Mouse (Mus musculus) embryonic facial prominence, embryonic 15.5 days (tissue): Measurements from ENCODE around the gene Gab2. TPM values are rescaled to one million over a fixed set of nuclear protein-coding genes. Genes with fewer than 3 reads are reported as not detected.

Experiments
- ATAC-seq: fragments of 200-750 bp; cut with Nextera tagmentation; 2 replicates; pipeline ENCODE4 v1.8.0; 2017; ENCODE audit warnings: low read depth, moderate TSS enrichment; ENCODE audit not compliant: insufficient number of reproducible peaks, low FRiP score, low TSS enrichment
- H3K27ac ChIP-seq: fragments of 300-500 bp; sonication (generic); replicated peaks from 2 replicates; pipeline ENCODE4 v1.5.1; 2015; ENCODE audit warnings: mild to moderate bottlenecking, inconsistent platforms
- H3K27me3 ChIP-seq: fragments of 300-500 bp; sonication (generic); 2 replicates; pipeline ENCODE4 v1.6.1; 2015; ENCODE audit warnings: inconsistent platforms
- H3K36me3 ChIP-seq: fragments of 300-500 bp; sonication (generic); 2 replicates; pipeline ENCODE4 v1.6.1; 2015; ENCODE audit warnings: mild to moderate bottlenecking, inconsistent platforms
- H3K4me1 ChIP-seq: fragments of 300-500 bp; sonication (generic); 2 replicates; pipeline ENCODE4 v1.6.1; 2015; ENCODE audit warnings: inconsistent platforms
- H3K4me2 ChIP-seq: fragments of 300-500 bp; sonication (generic); replicated peaks from 2 replicates; pipeline ENCODE4 v1.6.1; 2015; ENCODE audit warnings: mild to moderate bottlenecking, inconsistent platforms
- H3K4me3 ChIP-seq: fragments of 300-500 bp; sonication (generic); replicated peaks from 2 replicates; pipeline ENCODE4 v1.5.1; 2015; ENCODE audit warnings: mild to moderate bottlenecking, inconsistent platforms
- H3K9ac ChIP-seq: fragments of 300-500 bp; sonication (generic); 2 replicates; pipeline ENCODE4 v1.6.1; 2015; ENCODE audit warnings: inconsistent platforms
- H3K9me3 ChIP-seq: fragments of 300-500 bp; sonication (generic); replicated peaks from 2 replicates; pipeline ENCODE4 v1.6.1; 2016; ENCODE audit warnings: inconsistent platforms
- WGBS: fragments of 180-500 bp; shearing (Covaris S2); methylation state at CpG from one replicate; pipeline ENCODE4 v1.1.7; 2015; 5-methylcytosine and 5-hydroxymethylcytosine counted together
- polyA plus RNA-seq: library from polyadenylated mRNA; unstranded; fragments of >200 nt; fragmentation: Nextera tagmentation; extraction: Ambion mirVana; gene quantifications from 2 replicates; pipeline ENCODE4 v1.2.1, GENCODE M21; 2015

Gene Gab2
- polyA plus RNA-seq, 1 experiment from 2014 or later, result 6.0 TPM

DNA sequence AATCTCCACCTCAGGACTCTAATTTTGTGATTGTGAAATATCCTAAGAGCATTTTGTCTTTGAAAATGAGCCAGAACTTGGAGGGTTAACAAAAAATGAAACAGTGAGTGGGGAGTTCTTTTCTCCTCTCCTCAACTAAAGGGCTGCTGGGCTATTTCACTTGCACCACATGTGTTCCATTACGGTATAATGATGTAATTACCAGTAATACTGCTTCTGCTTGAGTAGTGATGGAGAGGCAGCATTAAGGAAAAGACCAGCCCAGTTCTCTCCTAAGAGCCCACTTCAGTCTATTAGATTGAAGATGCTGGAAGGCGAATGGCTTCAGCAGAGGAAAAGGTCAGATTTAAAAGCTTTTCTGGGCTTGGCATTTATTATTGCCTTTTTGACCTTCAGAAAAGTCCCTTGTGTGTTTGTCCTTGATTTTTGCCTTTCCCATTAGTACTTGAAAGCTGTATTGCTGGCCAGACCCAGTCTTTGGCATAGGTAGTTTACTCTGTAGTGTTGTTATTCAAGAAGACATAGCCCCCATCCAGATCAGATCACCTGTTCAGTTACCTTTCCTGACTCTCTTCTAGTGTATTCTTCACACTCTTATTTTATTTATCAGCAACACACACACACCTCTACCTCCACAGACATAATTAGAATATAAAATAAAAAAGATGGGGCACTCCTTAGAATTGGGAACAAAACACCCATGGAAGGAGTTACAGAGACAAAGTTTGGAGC lies 69.9 kb downstream of the Gab2 start:
- Histone ChIP-seq H3K27ac (no peak overlapping the region), H3K9ac (no peak overlapping the region), H3K36me3 (no peaks in the 10 kb centered on the region), H3K4me3 (no peak overlapping the region), H3K27me3 (no peaks in the 10 kb centered on the region), H3K4me2 (no peak overlapping the region), H3K4me1 (0 out of 2 replicates have a peak, but pooled peaks cover 11% of the 10 kb centered on the region), H3K9me3 (no peaks in the 10 kb centered on the region)
- no peak for ATAC-seq
- WGBS, result 35% methylated on average over 2 of the region's 2 CpGs

DNA sequence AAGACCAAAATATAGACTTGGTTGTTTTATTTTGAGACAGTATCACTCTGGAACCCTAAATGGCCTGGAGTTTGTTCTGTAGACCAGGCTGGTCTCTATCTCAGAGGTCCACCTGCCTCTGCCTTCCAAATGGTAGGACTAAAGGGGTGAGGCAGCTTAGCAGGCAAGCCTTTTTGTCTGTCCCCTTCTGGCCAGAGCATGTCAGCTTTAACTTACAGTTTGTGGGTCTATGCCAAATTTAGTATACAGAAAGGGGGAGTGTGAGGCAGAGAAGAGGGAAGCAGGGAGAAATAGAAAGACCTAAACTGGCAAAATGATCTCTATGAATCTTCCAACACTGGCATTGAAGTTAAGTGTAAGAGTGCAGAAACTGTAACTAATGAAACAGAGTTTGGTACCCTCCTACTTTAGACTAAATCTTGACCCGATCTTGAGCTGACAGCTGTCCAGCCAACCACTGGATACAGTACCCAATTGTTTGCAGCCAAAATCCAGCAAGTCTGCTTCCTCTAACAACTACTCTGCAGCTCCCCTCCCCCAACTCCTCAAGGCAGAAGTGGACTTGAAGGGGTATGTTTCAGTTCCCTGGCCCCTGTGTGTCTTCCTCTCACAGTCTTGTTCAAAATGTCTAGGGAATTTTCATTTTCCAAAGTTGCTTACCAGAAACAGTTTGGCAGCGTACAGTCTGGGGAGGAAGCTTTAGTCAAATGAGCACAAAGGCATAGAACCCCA lies 73.5 kb downstream of the Gab2 start:
- Histone ChIP-seq H3K9ac (no peak overlapping the region), H3K4me1 (0 out of 2 replicates have a peak, but pooled peaks cover 11% of the 10 kb centered on the region), H3K36me3 (no peaks in the 10 kb centered on the region), H3K27ac (no peak overlapping the region), H3K9me3 (no peaks in the 10 kb centered on the region), H3K4me2 (no peak overlapping the region), H3K4me3 (no peak overlapping the region), H3K27me3 (no peaks in the 10 kb centered on the region)
- 32% methylated on average over 2 of the region's 2 CpGs for WGBS
- ATAC-seq, result no peak

DNA sequence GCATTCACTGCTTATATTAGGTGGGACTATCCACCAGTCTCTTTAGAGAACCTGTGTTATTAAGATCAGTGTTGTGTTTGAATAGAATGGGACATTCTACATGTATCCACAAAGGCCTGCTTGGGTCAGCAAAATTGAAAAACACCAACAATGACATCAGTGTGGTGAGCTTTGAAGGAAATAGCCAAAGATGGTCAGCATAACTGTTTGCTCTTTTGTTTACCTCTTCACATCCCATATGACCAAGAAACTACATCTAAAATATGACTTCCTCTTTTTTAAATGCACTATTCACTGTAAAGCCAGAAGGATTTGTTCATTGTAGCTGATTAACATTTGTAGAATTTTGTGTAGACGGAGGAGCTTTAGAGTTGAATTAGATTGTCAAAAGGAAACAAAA lies 82.9 kb downstream of the Gab2 start:
- ATAC-seq, result no peak
- no peak overlapping the region for H3K27ac ChIP-seq
- H3K27me3 ChIP-seq, result no peaks in the 10 kb centered on the region
- WGBS, result 72% methylated on average over 1 of the region's 1 CpGs
- no peak overlapping the region for H3K9ac ChIP-seq
- H3K4me3 ChIP-seq, result no peak overlapping the region
- no peaks in the 10 kb centered on the region for H3K36me3 ChIP-seq
- no peaks in the 10 kb centered on the region for H3K9me3 ChIP-seq
- H3K4me2 ChIP-seq, result no peak overlapping the region
- H3K4me1 ChIP-seq, result no peaks in the 10 kb centered on the region

DNA sequence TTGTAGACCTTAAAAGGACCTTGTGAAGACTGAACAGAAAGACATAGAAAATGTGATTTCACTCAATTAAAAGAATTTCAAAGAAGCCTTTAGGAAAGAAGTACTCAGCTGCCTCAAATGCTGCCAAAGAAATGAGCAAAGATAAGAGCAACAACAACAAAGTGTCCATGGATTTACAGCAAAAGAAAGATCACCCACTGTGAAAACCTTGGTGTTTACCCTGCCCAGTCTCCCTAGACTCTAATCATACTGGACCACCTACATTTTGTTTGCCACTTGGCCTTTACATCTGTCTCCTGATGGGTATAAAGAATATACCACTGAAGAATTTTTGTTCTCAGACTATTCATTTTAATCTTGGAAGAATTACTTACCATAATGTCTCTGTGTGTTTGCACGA lies 89.7 kb downstream of the Gab2 start:
- no peak for ATAC-seq
- WGBS, result 80% methylated on average over 1 of the region's 1 CpGs
- Histone ChIP-seq H3K4me2 (no peak overlapping the region), H3K27me3 (no peaks in the 10 kb centered on the region), H3K9me3 (no peaks in the 10 kb centered on the region), H3K27ac (no peak overlapping the region), H3K9ac (no peak overlapping the region), H3K36me3 (no peaks in the 10 kb centered on the region), H3K4me3 (no peak overlapping the region), H3K4me1 (no peaks in the 10 kb centered on the region)

DNA sequence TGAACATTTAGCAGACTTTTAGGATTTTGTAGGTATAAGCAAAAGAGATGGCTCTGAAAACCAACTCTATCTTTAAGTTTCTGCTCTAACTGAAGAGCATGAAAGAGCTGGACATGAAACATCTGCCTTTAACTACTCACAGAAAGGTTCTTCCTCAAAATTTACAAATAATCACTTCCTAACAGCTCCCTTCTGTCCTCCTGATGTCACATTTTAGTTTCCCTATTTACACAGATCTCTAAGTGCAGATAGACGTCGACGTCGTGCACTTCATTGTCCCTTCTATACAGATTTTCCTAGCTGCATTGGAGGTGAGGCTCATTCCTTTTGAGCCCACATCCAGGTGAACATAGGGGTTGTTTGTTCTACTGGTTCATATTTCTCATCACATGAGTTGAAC lies 90.3 kb downstream of the Gab2 start:
- H3K9me3 ChIP-seq, result no peaks in the 10 kb centered on the region
- no peaks in the 10 kb centered on the region for H3K27me3 ChIP-seq
- WGBS, result 82% methylated on average over 4 of the region's 4 CpGs
- H3K27ac ChIP-seq, result 0 out of 2 replicates have a peak overlapping the region, but pooled peaks have one; percentile 13
- H3K4me1 ChIP-seq, result no peaks in the 10 kb centered on the region
- no peak for ATAC-seq
- H3K4me2 ChIP-seq, result no peak overlapping the region
- H3K36me3 ChIP-seq, result no peaks in the 10 kb centered on the region
- H3K9ac ChIP-seq, result no peak overlapping the region
- H3K4me3 ChIP-seq, result no peak overlapping the region

DNA sequence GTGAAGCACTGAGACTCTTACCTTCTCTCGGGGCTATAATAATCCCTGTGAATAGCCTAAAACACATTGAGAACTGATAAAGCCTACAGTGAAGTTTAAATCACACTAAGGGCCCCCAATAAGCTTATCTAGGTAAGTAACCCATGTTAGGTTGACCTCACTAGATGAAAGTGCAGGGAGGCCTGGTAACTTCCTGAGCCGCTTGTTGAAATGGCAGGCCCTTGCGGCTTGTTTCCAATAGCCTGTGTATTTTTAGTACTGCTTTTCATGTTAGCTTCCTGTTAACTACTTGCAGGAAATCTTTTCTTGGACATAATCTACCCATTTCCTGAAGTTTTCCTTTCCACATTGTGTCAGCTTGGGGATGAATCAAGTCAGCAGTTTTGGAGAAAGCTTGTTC lies 90.7 kb downstream of the Gab2 start:
- Histone ChIP-seq H3K27me3 (no peaks in the 10 kb centered on the region), H3K4me2 (no peak overlapping the region), H3K4me3 (no peak overlapping the region), H3K36me3 (no peaks in the 10 kb centered on the region), H3K27ac (0 out of 2 replicates have a peak overlapping the region, but pooled peaks have one; percentile 13), H3K4me1 (no peaks in the 10 kb centered on the region), H3K9ac (no peak overlapping the region), H3K9me3 (no peaks in the 10 kb centered on the region)
- ATAC-seq, result no peak
- WGBS, result 70% methylated on average over 3 of the region's 3 CpGs

DNA sequence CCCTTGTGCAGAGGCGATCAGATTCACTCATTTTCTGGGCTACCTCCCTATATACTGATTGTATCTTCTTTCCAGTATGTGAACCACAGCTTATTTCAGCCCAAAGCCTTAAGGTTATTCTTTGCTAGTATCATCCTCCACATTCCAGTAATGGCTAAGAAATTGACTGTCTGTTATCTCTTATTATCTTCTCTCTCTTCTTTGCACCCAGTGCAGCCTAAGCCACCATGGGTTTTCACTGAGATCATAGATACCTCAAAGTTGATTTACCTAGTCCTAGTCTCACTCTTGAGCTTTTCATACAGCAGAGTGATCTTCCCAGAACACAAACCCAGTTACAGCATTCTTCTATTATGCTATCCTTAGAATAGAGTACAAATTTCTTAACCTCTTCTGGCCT lies 100.5 kb downstream of the Gab2 start:
- H3K4me2 ChIP-seq, result no peak overlapping the region
- no peaks in the 10 kb centered on the region for H3K9me3 ChIP-seq
- ATAC-seq, result no peak
- H3K9ac ChIP-seq, result no peak overlapping the region
- H3K27me3 ChIP-seq, result no peaks in the 10 kb centered on the region
- 0 out of 2 replicates have a peak, but pooled peaks cover 7% of the 10 kb centered on the region for H3K4me1 ChIP-seq
- no peak overlapping the region for H3K4me3 ChIP-seq
- no peaks in the 10 kb centered on the region for H3K36me3 ChIP-seq
- no peak overlapping the region for H3K27ac ChIP-seq
- WGBS, result 91% methylated on average over 1 of the region's 1 CpGs

DNA sequence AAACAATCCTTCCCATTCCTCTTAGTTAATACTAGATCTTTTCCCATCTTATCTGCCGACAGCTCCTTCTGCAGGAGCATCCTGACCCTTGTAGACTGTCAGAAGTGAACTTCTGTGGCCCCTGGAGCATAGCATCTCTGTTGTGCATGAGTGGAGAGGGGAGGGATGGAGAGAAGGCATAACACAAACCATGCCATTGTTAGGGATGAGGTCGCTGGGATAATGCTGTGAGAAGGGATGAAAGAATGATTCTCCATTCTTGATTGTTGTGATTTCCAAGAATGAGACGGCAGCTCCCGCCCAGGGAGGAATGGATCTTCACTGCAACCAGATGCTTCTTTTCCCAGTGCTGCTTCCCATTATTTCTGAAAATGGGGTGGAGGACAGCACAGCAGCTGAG lies 102.0 kb downstream of the Gab2 start:
- ATAC-seq, result no peak
- Histone ChIP-seq H3K36me3 (no peaks in the 10 kb centered on the region), H3K4me2 (no peak overlapping the region), H3K4me1 (0 out of 2 replicates have a peak, but pooled peaks cover 7% of the 10 kb centered on the region), H3K4me3 (no peak overlapping the region), H3K9ac (no peak overlapping the region), H3K27me3 (no peaks in the 10 kb centered on the region), H3K9me3 (no peaks in the 10 kb centered on the region), H3K27ac (no peak overlapping the region)
- 21% methylated on average over 4 of the region's 4 CpGs for WGBS

DNA sequence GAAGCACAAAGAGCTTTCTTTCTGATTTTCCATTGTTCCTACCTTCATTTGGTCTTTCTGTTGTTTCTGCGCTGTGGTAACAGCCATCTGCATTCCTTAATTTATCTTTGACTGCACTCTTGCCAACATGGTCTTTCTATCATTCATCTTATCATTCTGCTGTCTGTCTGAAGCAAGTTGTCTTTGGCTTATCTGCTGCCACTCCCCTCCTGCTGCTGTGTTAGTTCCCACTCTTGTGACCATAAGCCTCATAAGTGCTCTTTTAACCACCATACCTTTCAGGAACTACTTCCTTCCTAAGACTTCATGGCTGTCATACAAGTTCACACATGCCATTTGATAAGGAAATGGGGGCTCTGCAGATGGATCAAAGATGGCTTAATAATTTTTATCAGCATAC lies 102.6 kb downstream of the Gab2 start:
- Histone ChIP-seq H3K4me1 (peaks cover 10% of the 10 kb centered on the region; the same call in 1 of the 2 replicates), H3K27me3 (no peaks in the 10 kb centered on the region), H3K36me3 (no peaks in the 10 kb centered on the region), H3K27ac (no peak overlapping the region), H3K4me2 (no peak overlapping the region), H3K9me3 (no peaks in the 10 kb centered on the region), H3K9ac (no peak overlapping the region), H3K4me3 (no peak overlapping the region)
- WGBS, result 70% methylated on average over 1 of the region's 1 CpGs
- no peak for ATAC-seq

DNA sequence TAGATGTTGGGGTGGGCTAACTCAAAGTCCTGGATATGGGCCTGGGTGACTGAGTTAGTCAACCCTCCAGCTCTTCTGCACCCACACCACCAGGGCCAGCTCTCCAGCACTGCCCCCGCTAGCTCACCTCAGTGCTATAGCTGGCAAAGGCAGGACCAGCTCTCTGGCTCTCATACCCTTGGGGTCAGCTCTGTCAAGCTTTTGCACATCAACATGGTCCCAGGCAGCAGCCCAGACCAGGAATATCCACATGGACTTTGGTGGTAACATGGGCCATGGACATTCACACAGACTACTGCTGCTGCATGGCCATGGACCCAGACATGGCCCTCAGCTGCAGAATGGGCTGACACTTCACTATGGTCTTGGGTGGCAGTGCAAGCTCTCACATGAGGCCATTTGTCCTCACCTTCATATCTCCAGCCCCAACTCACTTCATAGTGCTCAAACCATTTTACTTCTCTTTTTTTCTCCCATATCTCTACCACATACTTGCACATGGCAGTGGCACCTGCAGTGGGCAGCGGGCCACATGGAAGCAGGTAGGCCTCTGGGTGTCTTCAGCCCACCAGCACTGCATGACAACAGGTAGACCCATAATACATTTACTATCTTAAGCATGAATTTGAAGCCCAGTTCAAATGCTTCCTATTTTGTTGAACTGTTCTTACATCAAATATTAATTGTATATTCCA lies 106.1 kb downstream of the Gab2 start:
- Histone ChIP-seq H3K4me3 (no peak overlapping the region), H3K27ac (no peak overlapping the region), H3K4me2 (no peak overlapping the region), H3K9ac (no peak overlapping the region), H3K36me3 (no peaks in the 10 kb centered on the region), H3K4me1 (peaks cover 11% of the 10 kb centered on the region; the same call in 1 of the 2 replicates), H3K27me3 (no peaks in the 10 kb centered on the region), H3K9me3 (no peaks in the 10 kb centered on the region)
- no peak for ATAC-seq
- WGBS, result 83% methylated on average over 2 of the region's 2 CpGs

DNA sequence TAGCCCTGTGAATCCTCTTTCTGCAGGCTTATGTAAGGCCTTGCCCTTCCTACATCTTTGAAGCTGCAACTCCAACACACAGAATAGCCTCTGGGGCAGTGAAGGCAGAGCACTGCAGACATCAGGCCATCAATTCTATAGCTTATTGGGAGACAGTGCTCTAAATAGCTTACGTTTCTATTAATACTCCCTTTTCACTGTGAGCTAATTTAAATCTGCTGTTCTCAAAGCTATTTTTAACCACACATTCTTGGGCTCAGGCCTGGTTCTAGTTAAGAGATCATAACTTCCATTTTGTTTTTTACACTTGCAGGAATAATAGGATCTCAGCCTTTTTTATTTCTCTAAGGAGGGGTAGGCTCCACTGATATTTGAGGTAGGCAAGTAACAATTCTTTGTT lies 107.7 kb downstream of the Gab2 start:
- H3K4me1 ChIP-seq, result peaks cover 4% of the 10 kb centered on the region; the same call in 1 of the 2 replicates
- H3K27me3 ChIP-seq, result no peaks in the 10 kb centered on the region
- 22% methylated on average over 1 of the region's 1 CpGs for WGBS
- no peak overlapping the region for H3K4me3 ChIP-seq
- H3K27ac ChIP-seq, result no peak overlapping the region
- H3K9ac ChIP-seq, result no peak overlapping the region
- H3K4me2 ChIP-seq, result no peak overlapping the region
- no peak for ATAC-seq
- H3K36me3 ChIP-seq, result no peaks in the 10 kb centered on the region
- no peaks in the 10 kb centered on the region for H3K9me3 ChIP-seq
